Mouse (Mus musculus) left cerebral cortex, adult 9 months (tissue): Measurements from ENCODE around the gene Scai.

ENCODE experiments used
- DNase-seq, 2 experiments: peaks; one replicate each; pipeline ENCODE4 v3.0.0; 2022; ENCODE audit warnings: low spot score in 2 of 2

Scai gene

DNA sequence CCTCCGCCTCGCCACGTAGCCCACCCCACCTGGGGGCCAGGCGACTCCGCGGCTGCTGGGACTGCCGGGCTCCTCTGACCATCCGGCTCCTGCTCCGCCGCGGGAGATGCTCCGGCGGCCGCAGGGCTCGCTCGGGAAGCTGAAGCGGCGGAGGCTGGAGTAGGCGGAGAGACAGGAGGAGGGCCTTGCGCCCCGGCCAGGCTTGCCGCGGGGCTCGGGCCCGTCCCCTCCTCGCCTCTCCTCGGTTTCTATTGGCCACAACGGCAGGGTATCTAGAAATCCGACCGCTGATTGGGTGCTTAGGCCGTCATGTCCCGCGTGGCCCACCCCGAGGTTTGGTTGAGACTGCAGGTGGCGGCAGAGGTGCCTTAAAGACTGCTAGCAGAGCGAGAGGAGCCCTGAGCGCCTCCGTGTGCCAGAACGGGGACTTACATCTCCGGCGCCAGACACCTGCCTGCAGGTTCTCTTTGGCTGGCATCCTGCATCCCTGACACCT, at the start of gene Scai:
Gene Scai, minus strand, starts transcription at position 174 of the 496 bp plus-strand sequence.
- DNase-seq = peak; percentile 98 to 100

DNA sequence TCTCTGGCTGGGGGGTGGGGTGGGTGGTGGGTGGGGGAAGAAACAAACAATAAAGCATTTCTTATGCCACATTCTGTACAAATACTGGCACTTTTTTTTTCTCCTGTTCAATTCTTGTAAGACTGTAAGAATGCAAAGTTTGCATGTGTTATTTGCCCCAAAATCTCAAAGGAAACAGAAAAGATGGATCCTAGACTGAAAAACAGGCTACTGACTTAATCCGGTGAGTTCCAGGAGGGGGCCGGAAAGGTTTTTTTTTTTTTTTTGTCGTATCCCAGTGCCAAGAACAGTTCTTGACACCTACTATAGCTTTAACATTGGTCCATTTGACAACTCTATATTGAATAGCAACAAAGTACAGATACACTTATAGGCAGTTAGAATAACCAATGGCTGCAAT, 36.2 kb upstream of the Scai start:
- no peak for DNase-seq

DNA sequence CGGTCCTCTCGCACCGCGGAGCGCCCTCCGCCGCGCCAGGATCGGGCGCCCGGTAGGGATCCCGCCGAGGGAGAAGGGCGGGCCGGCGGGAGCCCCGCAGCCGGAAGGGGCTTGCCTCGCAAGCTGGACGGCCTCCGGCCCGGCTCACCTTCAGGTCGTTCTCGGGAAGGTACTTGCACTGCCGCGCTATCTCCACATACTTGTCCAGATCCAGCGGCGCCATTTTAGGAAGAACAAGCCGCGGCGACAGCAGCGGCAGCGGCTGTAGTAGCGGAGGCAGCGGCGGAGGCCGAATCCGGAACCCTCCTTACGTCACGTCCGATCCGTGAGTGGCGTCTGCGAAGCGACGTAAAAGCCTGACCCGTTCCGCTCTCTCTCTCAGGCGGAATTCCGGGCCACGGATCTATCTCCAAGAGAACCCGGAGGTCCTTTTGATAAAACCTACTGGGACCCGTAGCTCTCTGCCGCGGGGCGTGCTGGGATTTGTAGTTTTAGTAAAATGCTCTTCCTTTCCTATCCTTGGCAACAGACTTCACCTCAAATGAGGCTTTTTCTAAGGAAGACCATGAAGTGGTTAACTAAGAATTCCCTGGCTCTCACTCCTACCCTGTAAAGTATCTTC, 35.6 kb upstream of the Scai start, which contains the start of gene Ppp6c:
Gene Ppp6c, minus strand, starts transcription at position 433 of the 622 bp plus-strand sequence.
- DNase-seq = peak; percentile 92 to 97

DNA sequence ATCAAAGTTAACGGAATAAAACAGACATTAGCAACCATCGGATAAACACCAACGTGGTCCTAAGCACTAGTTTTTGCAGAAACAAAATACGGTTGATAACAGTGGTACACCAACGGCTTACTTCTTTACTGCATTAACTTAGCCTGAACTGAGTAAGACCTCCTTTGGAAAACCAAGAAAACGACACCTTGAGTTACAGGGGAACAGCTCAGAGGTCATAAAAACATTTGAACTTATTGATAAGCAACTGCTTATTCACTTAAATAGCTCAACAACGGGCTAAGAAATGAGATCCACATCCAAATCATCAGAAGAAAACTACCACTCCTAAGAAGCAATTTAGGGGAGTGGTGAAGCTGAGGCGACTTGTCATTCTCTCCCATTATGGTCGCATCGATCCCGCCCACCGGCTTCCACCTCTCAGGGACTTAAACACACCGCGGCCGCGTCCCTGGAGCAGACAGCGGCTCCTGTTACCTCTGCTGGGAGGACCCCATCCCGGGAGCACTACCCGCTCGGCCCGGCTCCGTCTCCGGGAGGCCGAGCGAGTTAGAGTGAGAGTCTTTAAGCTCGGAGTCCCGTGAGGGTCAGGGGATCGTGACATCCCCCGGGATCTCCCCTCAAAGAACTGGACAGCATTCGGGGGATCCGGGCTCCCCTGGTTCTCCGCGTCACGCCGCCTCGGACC, 34.9 kb upstream of the Scai start:
- DNase-seq = peak; percentile 15 to 54

DNA sequence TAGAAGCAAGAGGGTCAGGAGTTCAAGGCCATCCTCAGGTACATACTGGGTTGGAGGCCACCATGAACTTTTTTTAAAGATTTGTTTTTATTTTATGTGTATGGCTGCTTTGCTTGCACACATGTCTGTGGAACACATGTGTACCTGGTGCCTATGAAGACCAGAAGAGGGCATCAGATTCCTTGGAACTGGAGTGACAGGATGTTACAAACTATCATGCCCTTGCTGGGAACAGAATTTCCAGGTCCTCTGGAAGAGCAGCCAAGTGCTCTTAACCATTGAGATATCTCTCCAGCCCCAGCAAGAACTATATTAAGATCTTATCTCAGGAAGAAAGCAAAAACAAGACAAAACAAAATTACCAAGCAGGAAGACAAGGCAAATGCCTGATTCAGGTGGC, 34.1 kb upstream of the Scai start:
- no peak for DNase-seq

DNA sequence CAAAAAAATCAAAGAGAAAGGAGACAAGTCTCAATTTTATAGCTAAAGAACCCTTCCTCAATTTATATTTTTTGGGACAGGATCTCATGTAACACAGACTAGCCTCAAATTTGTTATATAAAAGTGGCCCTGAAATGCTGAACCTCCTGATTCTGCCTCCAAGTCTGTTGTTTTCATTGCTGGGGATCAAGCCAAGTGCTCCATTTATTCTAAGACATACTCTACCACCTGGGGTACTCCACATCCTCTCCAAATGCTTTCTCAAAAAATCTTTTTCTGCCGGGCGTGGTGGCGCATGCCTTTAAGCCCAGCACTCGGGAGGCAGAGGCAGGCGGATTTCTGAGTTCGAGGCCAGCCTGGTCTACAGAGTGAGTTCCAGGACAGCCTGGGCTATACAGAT, 29.5 kb upstream of the Scai start:
- DNase-seq = no peak

DNA sequence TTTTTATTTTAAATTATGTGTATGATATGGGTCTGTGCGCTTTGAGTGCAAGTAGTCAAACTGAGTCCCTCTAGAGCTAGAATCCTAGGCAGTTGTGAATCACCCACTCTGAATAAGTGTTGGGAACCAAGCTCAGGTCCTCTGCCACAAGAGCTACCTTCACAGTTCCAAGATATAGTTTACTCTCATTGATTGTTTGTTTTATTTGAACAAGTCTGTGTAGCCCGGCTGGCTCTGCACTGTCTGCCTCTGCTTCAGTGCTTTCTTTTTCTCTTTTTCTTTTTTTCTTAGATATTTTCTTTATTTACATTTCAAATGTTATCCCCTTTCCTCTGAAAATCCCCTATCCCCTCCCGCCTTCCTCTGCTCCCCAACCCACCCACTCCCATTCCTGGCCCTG, 28.5 kb upstream of the Scai start:
- DNase-seq = no peak

DNA sequence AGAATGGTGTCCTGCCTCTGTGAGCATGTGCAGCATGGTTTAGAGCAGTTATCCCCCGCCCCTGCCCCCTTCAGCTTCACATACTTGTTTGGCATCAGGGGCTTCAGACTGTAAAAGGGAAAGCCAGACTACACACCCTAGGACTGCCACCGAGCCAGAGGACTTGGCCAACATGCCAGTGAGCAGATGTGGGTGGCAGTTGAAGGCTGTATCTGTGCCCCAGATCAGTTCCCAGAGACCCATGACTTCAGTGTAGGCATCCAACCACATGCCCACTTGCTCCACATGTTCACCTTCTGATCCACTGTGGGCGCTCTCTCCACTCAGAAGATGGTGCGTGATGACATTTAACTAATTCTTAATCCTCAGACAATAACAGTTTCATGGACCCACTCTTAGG, 26.6 kb upstream of the Scai start:
- DNase-seq = no peak

DNA sequence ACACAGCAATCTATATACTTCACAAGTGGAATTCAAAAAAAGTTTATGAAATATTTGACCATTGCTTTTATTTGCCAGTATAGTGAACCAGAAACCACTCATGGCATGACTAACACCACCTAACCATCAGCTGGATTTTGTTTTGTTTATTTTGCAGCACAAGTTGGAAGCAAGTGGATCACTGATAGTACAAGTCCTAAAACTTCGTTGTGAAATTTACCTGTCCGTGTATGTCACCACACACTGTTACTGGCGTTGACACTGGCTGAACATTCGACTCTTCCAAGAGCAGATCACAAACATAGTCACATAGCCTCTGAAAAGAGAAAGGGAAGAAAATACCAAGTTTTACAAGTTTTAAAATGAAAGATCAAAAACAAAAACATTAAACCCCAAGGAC, 20.2 kb upstream of the Scai start:
- DNase-seq = no peak

DNA sequence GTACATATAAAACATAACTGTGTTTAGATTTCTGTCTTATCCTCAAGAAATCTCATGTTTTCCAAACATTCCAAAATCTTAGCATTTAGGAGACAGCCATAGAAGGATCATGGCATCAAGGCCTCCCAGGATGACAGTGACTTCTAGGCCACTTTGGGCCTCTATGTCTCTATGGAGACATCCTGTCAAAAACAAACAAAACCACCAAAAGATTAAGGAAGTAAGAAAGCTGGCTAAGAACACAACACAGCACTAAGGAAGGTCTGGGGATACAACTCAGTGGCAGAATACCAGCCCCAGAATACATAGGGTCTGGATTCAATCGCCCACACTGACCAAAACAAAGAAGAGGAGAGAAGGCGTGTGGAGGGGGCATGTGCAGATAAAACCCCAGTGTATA, 12.8 kb upstream of the Scai start:
- DNase-seq = no peak

DNA sequence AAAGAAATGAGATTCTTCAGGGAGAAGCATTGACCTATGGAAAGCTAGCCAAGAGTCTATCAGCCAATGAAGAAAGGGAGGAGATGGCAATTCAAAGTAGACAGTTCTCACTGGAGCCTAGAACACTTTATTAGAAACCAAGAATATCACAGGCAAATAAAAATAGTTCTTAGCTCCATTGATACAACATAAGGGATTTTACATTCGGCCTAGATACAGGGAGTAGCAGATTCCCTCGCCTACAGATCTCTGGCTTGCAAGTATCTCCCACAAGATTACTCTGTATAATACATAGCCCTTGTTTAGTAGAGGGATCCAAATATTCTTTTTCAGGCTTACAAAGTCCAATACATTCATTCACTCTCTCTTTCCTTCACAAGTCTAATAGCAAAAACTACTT, 4.3 kb upstream of the Scai start:
- no peak for DNase-seq

DNA sequence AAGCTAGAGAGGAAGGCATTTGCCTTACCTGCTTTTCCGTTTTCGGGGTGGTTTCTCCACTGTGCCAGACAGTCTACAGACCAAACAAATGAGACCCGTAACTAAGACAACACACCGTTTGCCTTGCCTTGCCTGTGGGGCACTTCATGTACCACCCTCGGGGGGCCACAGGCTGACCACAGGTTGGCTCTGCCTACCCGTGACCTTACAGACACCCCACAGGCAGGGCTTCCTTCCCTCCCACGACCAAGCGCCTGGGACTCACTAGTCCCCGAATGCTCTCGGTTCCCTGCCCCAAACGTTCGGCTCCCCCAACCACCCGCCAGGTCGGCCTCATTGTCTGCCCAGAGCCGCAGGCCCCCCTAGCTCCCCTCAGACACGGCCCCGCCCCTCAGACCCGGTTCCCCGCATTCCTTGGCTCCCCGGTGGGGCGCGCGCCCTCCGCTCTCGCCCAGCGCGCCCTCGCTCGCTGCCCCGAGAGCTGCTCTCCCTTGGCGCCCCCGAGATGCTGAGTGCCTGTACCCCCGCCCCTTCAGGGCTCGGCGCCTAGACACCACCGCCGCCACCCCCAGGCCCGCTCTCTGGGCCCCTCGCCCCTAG, 473 bp downstream of the Scai start:
- DNase-seq = peak in 1 of 2 experiments; percentile 29

DNA sequence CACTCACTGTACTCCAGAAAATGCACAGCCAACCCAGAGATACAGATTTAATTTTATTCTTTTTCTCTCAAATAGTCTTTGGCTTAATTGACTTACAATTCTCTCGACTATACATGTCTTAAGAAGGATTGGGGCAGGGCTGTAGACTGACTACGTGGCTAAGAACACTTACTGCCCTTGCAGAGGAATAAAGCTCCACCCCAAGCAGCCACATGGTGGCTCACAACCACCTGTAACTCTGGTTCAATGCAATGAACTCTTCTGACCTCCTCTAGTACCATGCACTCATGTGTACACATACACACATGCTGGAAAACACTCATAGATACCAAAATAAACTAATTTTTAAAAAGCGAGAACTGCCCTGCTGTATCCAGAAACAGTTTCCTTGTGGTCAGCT, 4.6 kb downstream of the Scai start:
- no peak for DNase-seq

DNA sequence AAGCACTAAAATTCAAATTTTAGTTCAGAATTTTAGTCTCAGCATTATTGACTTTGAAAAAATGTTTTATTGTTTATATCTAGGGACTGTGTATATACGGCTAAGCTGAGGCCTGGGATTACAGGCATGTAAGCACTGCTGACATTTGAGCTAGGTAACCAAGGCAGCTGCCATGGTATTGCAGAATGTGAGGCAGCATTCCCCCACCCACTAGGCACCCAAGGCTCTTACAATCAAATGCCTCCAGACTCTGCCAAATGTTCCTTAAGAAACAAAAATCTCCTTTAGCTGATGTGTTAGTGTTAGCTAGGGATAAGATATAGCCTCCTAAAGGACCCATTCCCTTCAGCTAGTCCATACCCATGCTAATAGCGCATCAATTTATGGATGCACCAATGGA, 6.9 kb downstream of the Scai start:
- no peak for DNase-seq

DNA sequence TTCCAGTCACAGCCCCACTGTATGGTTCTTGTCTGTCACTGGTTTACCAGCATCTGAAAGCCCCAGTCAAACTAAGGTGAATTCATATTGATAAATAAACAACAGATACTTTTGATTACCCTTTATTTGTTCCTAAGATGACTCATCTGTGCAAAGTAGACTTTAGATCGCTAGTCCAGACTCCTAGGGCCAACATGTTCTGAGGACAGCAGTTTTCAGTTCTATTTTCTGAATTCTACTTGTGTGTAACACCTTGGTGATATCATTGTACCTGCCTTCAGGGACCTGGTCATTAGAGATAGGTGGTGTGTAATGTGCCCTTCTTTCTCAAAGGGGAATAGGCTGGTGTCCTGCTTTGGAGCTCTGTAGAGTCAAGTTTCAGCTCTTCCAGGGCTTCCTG, 29.5 kb downstream of the Scai start:
- no peak for DNase-seq

DNA sequence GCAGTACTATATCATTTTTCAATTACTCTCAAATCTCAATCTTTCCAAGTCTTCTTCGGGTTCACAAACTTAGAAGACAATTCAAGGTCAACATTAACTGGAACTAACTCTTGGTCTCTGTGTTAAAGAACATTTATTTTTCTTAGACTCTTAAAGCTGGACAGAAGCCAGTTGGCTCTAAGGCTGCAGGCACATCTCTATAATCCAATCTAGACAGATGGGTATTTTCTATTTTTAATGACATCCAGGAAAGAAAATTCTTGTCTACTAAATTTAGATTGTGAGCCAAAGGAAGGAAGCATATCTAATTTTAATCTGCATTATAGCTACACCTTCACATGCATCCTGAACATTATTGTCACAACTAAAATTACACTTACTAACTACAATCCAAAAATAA, 32.6 kb downstream of the Scai start:
- no peak for DNase-seq

DNA sequence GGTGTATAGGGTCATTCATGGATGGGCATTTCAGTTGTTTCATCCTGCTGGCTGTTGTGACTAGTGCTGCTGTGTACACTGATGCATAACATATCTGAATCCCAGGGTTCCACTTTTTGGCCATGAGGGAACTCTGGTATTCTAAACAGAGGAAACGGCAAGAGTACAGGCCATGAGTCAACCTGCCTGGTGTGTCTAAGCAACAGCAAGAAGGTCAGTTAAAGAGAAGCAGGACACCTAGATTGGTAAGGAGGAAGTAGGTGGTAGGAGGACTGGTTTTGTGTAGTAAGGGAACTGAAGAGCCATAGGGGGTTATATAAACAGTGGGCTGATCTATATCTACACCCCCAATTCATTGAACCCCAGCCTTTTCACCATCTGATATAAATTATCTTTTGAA, 33.7 kb downstream of the Scai start:
- no peak for DNase-seq

DNA sequence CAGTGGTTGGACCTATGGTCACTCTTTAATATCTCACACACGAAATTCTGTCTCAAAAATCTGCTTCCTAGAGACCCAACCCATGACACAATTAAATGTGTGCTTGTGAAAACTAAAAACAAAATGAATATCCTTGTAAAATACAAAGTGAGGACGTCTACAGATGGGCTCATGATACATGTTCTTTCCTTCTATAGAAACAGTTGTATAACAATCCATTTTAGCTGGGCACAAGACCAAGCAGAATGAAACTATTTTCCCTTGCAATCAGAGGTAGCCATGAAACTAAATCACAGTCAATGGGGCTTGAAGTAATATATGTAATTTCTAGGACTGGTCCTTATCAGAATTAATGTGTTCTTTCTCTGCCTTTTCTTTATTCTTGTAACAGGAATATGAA, 39.6 kb downstream of the Scai start:
- DNase-seq = no peak

DNA sequence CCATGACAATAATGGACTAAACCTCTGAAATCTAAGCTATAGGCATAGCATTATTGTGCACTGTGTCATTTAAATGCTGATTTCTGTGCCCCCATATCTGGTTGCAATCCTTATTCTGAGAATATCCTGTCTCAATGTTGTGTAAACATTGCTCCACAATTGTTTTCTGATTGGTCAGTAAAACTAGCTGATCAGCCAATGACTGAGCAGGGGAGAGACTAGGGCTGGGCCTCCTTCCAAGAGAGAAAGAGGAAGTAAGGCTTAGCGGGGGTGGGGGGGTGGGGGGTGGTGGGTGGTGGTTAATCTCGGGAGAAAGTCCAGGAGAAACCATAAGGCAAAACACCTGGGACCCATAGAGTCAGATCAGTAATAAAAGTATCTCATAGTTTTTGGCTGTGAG, 42.5 kb downstream of the Scai start:
- DNase-seq = no peak

DNA sequence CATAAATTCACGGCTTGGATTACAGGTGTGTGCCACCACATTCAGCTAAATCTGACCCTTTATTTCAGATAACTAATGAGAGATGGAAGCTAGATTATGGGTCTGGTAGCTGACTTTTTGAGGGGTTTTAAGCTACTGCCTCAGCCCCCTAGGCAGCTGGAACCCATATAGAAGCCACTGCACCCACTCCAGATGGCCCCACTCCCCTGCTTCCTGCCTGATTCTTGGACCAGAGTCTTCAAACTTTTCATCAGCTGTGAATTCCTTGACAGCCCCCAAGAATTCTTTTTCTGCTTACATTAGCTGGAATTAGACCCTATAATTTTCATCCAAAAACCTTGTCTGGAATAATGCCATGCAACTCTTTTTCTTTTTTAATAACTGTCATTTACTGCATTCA, 44.1 kb downstream of the Scai start:
- no peak for DNase-seq

DNA sequence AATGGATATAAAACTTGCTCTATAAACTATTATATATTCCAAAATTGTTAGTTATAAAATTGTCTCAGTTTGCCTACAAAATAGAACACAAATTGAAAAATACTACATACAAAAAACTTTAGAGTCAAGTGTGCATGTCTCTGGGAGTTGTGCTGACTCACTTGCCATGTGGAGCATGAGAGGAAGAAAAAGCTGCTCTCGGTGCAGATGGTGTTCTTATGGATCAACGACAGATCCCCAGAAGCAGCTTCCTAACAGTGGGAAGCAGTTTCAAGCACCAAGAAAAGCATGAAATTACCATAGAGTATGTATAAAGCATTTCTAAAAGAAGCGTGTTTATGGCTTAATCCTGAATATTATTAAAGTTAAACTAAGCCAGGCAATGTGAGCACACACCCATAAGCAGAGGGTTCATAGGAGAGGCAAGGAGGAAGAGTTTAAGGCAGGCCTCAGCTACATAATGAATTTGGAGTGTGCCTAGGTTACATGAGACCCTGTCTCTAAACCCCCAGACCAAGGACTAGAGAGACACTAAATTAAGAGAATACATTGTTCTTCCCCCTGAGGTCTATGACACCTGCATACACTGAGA, 48.1 kb downstream of the Scai start:
- peak in 1 of 2 experiments; percentile 71 for DNase-seq

DNA sequence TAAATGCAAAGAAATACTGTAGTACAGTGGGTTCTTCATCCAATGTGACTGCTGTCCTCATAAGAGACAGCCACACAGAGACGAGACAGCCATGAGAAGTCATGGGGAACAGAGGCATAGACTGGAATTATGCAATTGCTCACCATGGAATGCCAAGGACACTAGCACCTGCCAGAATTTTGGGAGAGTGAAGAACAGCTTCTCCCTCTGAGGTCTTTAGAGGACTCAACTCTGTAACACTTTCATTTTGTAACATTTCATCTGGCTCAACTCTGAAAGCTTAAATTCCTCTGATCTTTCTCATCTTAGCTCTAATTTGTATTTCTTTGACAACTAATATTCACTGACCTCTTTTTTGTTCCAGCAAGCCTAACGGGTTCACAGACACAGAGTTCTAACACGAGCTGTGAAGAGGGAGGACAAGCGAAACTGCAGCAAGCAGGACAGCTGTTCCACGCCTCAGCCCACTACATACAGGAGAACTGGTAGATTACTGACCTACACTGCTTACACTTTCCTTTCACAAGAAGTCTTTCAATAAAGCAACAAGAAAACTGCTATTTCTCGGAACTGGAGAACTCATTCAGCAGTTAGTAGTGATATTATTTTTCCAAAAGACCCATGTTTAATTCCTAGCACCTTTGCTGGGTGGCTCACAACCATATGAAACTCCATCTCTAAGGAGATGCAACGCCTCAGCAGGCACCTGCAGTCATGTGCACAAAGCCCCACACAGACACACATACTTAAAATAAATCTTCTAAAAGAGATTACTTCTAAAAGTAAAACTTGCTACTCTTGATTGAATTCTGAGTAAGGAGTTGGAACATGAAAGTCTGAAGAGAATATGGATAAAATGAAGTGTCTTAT, 49.7 kb downstream of the Scai start:
- DNase-seq = no peak
